Mouse (Mus musculus) yolk sac, embryonic 10.5 days (tissue): ENCODE results near the gene Surf1.

Experiments used
- DNase-seq: peaks from one replicate; pipeline ENCODE4 v3.0.0-alpha.2; 2017; ENCODE audit warnings: low spot score

The Surf1 gene

GRCm38 (mm10) chr2:26915927-26916728 lies at the start of gene Surf1, which contains the start of gene Surf2:
Surf1 (minus strand) TSS chr2:26916530.
Surf2 (plus strand) TSS chr2:26916367.
- peak; percentile 87 for DNase-seq

DNA sequence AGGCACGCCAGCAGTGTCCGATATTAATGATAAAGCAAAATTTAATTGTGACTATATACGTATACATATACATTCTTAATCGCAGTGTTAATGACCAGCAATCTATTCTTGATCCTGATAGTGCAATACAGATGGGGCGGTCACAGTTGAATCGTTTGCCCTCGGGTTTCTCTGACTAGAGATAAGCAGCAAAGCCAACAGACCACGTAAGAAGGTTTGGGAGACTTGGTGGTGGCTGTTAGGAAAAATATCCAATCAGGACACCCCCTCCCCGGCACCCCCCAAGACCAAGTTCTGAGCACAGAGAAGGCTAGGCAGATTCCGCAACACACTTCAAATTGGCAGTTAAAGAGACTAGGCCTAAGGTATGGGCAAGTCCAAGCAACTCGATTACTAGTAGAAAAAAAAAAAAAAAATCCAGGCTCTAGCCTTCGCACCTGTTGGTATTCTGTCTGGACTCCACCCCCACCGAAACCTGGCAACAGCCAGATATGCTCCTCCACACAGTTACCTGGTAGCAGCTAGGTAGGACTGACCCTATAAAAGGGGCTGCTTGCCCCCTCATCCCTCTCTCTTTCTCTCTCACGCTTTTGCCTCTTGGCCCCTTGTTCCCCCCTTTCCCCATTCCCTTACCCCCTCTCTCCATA lies 48.5 kb upstream of the Surf1 start:
- peak; percentile 22 for DNase-seq

DNA sequence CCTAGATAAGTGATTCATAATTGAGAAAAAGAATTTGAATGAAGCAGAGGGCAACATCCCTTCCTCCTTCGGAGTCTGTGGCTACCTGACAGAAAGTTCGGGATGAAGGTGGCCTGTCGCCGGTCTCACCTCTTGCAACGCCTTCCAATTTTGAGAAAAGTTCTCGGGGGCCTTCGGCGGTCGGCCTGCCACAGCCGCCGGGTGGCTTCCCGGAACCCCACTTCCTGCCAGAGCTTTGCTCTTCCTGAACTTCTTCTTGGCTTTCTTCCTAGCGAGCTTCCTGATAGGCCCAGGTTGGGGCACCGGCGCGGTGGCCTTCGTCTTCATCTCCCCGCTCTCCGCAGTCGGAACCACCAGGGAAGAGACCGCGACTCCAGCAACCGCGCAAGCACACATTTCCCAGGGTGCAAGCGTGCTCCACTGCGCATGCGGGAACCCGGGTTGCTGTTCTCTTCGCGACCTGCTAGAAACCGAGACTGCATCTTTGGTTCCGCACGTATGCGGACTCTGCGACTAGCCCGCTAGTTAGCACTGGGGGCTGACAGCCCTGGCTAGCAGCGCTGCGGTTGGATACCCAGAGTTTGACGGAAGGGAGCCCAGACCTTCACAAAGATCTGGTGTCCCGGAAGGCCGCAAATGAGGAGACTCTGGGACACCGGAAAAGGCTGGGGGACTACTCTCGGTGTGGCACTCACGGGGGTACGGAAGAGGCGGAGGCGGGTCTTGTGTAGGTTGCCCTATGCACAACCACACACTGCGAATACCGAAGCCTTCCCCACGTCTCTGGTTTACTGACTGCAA lies 47.8 kb upstream of the Surf1 start, which contains the start of gene Rexo4:
Gene Rexo4, minus strand, starts transcription at position 464 of the 801 bp plus-strand sequence.
- DNase-seq = peak; percentile 93

GRCm38 (mm10) chr2:26960756-26961155 lies 44.4 kb upstream of the Surf1 start:
- no peak for DNase-seq

DNA sequence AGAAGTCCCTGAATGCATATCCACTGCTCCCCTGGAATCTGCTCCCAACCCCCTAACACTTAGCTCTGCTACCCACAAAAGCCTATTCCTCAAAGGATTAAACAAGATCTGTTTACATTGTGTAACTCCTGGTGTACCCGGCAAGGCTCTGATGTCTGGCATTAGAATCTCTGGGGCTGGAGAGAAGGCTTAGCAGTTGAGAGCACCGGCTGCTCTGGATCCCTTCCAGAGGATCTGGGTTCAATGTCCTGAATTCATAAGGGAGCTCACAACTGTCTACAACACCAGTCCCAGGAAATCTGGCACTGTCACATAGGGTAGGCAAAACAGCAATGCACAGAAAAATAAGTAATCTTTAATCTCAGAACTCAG lies 41.1 kb upstream of the Surf1 start:
- no peak for DNase-seq

GRCm38 (mm10) chr2:26956811-26957487 lies 40.6 kb upstream of the Surf1 start:
- DNase-seq = peak; percentile 84

- no peak for DNase-seq
Measured at GRCm38 (mm10) chr2:26954735-26955395, 38.5 kb upstream of the Surf1 start.

- no peak for DNase-seq
Measured at GRCm38 (mm10) chr2:26952866-26953265, 36.5 kb upstream of the Surf1 start.

GRCm38 (mm10) chr2:26952193-26952592 lies 35.9 kb upstream of the Surf1 start:
- DNase-seq = no peak

- no peak for DNase-seq
Measured at GRCm38 (mm10) chr2:26951346-26951905, 35.1 kb upstream of the Surf1 start.

DNA sequence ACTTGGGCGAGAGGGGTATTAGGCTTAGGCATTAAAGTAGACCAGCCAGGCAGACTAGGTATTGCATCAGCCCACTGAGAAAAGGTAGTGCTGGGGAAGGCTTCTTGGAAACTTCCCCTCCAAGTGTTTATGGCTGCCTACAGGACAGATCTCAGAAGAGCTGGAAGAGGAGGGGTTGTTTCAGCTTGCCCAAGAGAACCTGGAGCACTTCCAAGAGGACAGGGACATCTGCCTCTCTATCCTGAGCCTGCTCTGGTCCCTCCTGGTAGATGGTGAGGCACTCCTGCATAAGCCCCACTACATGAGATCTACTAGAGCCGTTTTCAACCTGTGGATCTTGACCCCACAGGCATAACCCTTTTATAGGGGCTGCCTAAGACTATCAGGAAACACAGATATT lies 34.1 kb upstream of the Surf1 start:
- DNase-seq = no peak

- DNase-seq = no peak
Measured at GRCm38 (mm10) chr2:26943253-26943652, 26.9 kb upstream of the Surf1 start.

DNA sequence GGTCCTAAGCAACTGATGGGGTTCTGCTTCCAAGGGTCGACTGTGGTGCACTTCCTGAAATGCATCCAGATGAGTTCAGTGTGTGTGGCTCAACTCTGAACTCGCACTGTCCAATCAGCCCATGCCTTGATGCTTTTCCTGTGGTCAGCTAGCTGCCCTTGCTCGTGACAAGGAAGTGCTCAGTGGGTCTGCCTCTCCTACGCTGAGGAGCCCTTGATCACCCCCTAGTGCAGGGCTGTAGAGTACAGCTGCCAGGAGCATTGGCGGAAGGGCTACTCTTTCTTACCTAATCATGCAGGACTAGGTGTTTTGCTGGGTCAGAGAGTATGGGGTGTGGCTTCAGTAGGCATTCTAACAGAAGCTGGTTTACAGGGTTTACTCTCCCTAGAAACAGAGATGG lies 25.2 kb upstream of the Surf1 start:
- no peak for DNase-seq

- no peak for DNase-seq
Measured at GRCm38 (mm10) chr2:26936425-26936824, 20.1 kb upstream of the Surf1 start.

DNA sequence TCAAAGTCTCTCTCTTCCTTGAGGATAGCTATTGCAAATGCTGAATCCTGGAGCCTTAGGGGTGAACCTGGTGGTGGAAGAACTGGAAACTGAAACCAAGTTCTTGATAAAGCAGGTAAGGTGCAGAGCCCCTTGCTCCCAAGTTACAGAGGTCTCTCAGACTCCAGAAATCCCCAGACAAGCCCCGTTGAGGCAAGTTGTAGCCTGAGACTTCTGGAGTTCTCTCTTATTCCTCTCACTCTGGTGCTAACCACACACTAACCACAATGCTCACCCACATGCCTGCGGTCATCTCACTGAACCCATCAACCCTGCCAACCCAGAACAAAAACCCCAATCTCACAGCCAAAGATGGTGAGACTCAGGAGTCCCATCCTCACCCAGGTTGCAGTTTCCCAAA lies 19.0 kb upstream of the Surf1 start:
- DNase-seq = no peak

DNA sequence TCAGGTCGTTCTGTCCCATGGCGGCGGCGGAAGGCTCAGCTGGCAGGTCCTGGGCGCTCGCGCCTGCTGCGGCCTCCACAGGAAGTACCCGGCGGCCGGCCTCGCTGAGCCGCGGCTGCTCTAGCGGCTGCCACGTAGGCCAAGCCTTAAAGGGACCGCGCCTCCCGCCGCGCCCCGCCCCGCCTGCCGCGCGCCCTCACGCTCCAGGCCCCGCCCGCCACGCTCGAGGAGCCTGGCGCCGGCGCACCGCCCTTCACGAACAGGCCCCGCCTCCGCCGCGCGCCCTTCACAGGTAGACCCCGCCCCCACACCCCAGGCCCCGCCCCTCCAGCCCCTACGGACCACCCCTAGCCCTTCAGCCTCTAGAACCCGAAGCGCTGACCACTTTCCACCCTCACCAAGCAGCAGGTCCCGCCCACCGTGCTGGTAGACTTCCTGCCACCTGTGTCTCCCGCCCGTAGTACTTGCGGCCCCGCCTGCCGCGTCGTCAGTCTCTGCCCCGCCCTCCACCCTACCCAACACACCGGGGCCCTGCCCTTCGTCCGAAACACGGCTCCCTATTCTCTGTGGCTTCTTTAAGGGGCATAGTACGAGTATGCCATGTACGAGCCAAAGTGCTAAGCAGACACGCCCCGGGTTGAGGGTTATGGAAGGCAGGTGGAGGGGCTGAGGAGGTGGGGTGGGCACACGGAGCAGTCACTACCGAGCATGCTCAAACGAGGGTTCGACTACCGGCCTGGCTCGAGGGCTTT lies 17.1 kb upstream of the Surf1 start, which contains the start of the genes Surf4 and Stkld1:
Gene Surf4, minus strand, starts transcription at position 625 of the 752 bp plus-strand sequence.
Gene Stkld1, plus strand, starts transcription at position 744 of the 752 bp plus-strand sequence.
- peak; percentile 98 for DNase-seq

- DNase-seq = no peak
Measured at GRCm38 (mm10) chr2:26932473-26933303, 16.4 kb upstream of the Surf1 start.

DNA sequence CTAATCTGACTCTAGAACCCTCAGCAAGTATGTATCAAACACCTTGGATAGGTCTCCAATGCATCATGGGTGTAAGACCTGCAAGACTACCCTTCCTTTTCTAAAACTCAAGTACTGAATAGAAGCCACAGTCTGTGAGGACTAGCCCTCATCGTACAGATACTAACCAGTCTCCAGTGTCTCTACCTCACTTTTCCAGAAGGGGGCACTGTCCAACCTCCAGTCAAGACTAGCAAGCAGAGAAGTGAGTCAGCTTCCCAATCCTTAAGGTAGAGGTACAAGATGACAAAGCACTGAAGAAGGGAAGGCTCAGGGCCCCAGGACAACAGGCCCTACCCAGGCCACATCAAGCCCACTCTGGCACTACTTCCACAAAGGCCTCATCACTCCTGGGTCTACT lies 14.1 kb upstream of the Surf1 start:
- peak; percentile 45 for DNase-seq

DNA sequence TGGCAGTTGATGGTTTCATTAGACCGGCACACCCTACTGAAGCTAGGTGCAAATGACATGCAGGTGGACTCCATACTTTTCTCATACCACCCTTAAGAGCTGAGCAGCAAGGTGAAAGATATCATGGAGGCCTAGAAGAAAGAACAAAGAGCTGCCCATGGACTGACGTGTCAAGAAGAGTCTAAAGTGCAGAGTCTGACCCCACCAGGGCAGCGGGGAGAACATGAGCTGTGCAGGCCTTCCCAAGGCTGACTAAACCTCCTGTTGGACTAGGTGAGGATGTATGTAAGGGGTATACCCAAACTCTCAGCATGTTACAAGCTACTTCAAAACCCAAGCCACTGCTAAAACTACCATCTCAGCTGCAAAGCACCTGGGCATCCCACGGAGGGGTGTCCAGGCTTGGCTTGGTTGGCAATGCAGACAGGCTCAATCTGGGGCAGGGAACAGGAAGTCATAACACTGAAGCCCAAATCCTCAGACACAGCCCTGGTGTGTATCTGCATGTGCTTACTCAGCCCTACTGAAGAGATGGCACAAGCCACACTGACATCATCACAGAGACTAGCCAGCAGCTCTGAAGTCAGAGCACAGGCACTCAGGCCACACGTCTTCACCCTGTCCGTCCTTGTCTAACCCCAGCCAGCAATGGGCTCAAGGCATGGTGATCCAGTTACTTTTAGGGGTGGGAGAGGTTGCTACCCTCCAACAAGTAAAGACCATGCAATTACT lies 11.6 kb upstream of the Surf1 start:
- no peak for DNase-seq
